Mouse (Mus musculus) lung, postnatal 0 days (tissue): Measurements from ENCODE around the gene Dvl1.

Experiments used
- CTCF ChIP-seq: IDR thresholded peaks from 2 replicates; pipeline ENCODE4 v1.5.1; 2016; ENCODE audit warnings: antibody characterized with exemption, mild to moderate bottlenecking
- EP300 ChIP-seq: IDR thresholded peaks from 2 replicates; pipeline ENCODE4 v1.6.1; 2016; ENCODE audit warnings: antibody characterized with exemption, mild to moderate bottlenecking, control low read depth

DNA sequence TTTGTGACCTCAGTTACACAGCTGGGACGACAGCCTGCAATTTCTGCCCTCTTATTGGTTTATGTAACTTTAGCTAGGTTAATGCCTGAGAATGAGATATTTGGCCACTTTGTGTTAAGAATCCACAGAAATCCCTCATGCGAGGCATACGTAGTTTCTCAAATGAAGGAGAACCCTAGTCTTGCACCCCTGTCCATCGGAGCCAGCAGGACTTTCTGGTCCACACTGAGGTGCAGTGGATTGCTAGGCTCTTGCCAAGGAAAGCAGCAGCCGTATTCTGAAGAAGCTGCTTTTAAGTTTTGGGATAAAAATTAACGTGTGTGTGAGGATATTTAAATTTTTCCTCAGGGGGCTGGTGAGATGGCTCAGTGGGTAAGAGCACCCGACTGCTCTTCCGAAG lies 16.6 kb upstream of the Dvl1 start:
- TF ChIP-seq CTCF (no peak), EP300 (no peak)
